In the genomic region with DNA sequence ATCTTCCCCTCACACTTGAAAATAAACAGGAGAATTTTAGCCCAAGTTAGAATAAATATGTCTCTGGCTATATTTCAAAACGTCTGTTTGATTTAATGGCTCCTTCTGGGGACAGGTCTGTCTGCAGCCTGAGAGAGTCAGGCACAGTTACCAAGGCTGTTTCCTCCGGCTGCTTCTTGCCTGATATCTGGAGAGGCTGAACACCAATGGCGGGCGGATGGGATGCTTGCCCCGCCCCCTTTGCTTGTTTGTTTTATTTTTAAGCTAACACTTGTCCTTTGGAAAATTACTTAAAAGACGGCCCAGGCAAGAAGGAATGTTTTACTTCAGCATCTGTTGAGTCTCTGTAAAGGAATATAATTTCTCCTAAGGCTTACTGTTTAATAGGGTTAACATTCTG, we compare ENCODE assay signal across 15 mouse cellular contexts. TPM values are rescaled to one million over a fixed set of nuclear protein-coding genes. Genes with fewer than 3 reads are reported as not detected.
DNase-seq lines count a peak whose midpoint lies in the region; ATAC-seq and TF ChIP-seq lines count a peak whose summit lies in the region.
"Had no signal": no experiment of that assay in that cellular context is flagged by ENCODE, and none has a peak within 500 bp of the region (broad histone marks: within the 10 kb centered on the region; RNA-seq: fewer than 3 reads in every experiment).

No protein-coding gene starts in this region.

- no peaks in the 10 kb centered on the region for H3K36me3 ChIP-seq in heart, embryonic 15.5 days
- H3K36me3 ChIP-seq in heart, embryonic 11.5 days (ENCODE audit: control insufficient read depth, insufficient read depth, low read length) = no peaks in the 10 kb centered on the region
- no peaks in the 10 kb centered on the region for H3K36me3 ChIP-seq in kidney, postnatal 0 days (ENCODE audit: insufficient read depth, low read length)
- no peaks in the 10 kb centered on the region for H3K36me3 ChIP-seq in hindbrain, embryonic 16.5 days (ENCODE audit: control insufficient read depth, insufficient read depth, low read length)
- H3K36me3 ChIP-seq: liver, embryonic 12.5 days had no signal

- peaks cover 35% of the 10 kb centered on the region for H3K4me1 ChIP-seq in heart, embryonic 15.5 days (replicated peaks)
- peaks cover 19% of the 10 kb centered on the region for H3K4me1 ChIP-seq in heart, embryonic 11.5 days (ENCODE audit: control insufficient read depth, insufficient read depth, low read length)
- H3K4me1 ChIP-seq in embryonic fibroblast, embryonic 13.5 days (ENCODE audit: control insufficient read depth, insufficient read depth, low read length) = peaks cover 6% of the 10 kb centered on the region; the same call in 1 of the 2 replicates
- H3K4me1 ChIP-seq in kidney, postnatal 0 days (replicated peaks; ENCODE audit: insufficient read depth, low read length) = no peaks in the 10 kb centered on the region
- H3K4me1 ChIP-seq in hindbrain, embryonic 16.5 days (ENCODE audit: control insufficient read depth, insufficient read depth, low read depth, low read length) = no peaks in the 10 kb centered on the region
- H3K4me1 ChIP-seq: liver, embryonic 12.5 days had no signal

- no peak for TF ChIP-seq POLR2A in embryonic fibroblast, embryonic 13.5 days (IDR thresholded peaks at IDR 0.05; ENCODE audit: low read depth, low read length)

- TF ChIP-seq CTCF in embryonic fibroblast, embryonic 13.5 days (IDR thresholded peaks at IDR 0.05; ENCODE audit: borderline replicate concordance, insufficient read depth, low read length) = no peak
- no peak for TF ChIP-seq CTCF in kidney, postnatal 0 days (IDR thresholded peaks at IDR 0.05; ENCODE audit: low read depth)

- H3K4me3 ChIP-seq in heart, embryonic 15.5 days = no peak overlapping the region
- H3K4me3 ChIP-seq in heart, embryonic 11.5 days (ENCODE audit: low read depth, low read length) = no peak overlapping the region
- H3K4me3 ChIP-seq in embryonic fibroblast, embryonic 13.5 days (ENCODE audit: insufficient read depth, low read length) = no peak overlapping the region
- H3K4me3 ChIP-seq in kidney, postnatal 0 days (replicated peaks; ENCODE audit: low read depth, low read length) = no peak overlapping the region
- H3K4me3 ChIP-seq in hindbrain, embryonic 16.5 days (ENCODE audit: low read length) = no peak overlapping the region
- H3K4me3 ChIP-seq: layer of hippocampus, adult 2 months; liver, embryonic 12.5 days had no signal

- peak overlapping the region; percentile 39; the same call in 1 of the 2 replicates for H3K27ac ChIP-seq in heart, embryonic 15.5 days
- no peak overlapping the region for H3K27ac ChIP-seq in heart, embryonic 11.5 days (ENCODE audit: low read depth, low read length)
- peak overlapping the region; percentile 30; the same call in 1 of the 2 replicates for H3K27ac ChIP-seq in embryonic fibroblast, embryonic 13.5 days (ENCODE audit: insufficient read depth, low read length)
- no peak overlapping the region for H3K27ac ChIP-seq in kidney, postnatal 0 days
- no peak overlapping the region for H3K27ac ChIP-seq in hindbrain, embryonic 16.5 days (ENCODE audit: low read depth, low read length)
- H3K27ac ChIP-seq: hindbrain, embryonic 14.5 days; layer of hippocampus, adult 2 months; liver, embryonic 12.5 days had no signal

- no peaks in the 10 kb centered on the region for H3K27me3 ChIP-seq in heart, embryonic 15.5 days
- no peaks in the 10 kb centered on the region for H3K27me3 ChIP-seq in heart, embryonic 11.5 days (ENCODE audit: control insufficient read depth, insufficient read depth, low read length)
- no peaks in the 10 kb centered on the region for H3K27me3 ChIP-seq in kidney, postnatal 0 days (ENCODE audit: insufficient read depth, low read length)
- no peaks in the 10 kb centered on the region for H3K27me3 ChIP-seq in hindbrain, embryonic 16.5 days (replicated peaks; ENCODE audit: control insufficient read depth, insufficient read depth, low read length)
- H3K27me3 ChIP-seq: liver, embryonic 12.5 days had no signal

- WGBS in heart, embryonic 15.5 days = 15% methylated on average over 6 of the region's 6 CpGs
- 24% methylated on average over 6 of the region's 6 CpGs for WGBS in heart, embryonic 11.5 days (ENCODE audit: insufficient replicate concordance)
- WGBS in kidney, postnatal 0 days = 36% methylated on average over 6 of the region's 6 CpGs
- 64% methylated on average over 6 of the region's 6 CpGs for WGBS in hindbrain, embryonic 16.5 days

- ATAC-seq in heart, embryonic 15.5 days (replicated peaks; ENCODE audit: insufficient number of reproducible peaks, insufficient read depth, low FRiP score, low read depth) = no peak
- no peak for ATAC-seq in heart, embryonic 11.5 days (replicated peaks; ENCODE audit: insufficient number of reproducible peaks, low FRiP score, low TSS enrichment)
- no peak; the same call in 1 of the 2 replicates for ATAC-seq in kidney, postnatal 0 days (replicated peaks; ENCODE audit: low FRiP score, low read depth)
- no peak for ATAC-seq in hindbrain, embryonic 16.5 days
- ATAC-seq: forebrain, embryonic 14.5 days; liver, embryonic 12.5 days had no signal

- peak; percentile 65 for DNase-seq in kidney, postnatal 0 days (ENCODE audit: low spot score)
- peak; percentile 45 for DNase-seq in lung, postnatal 14 days
- DNase-seq in thymus, postnatal 10 days (ENCODE audit: low spot score in 2 of 2) = no peak
- DNase-seq: cerebellum, postnatal 14 days; gastrocnemius, postnatal 36 days; right cerebral cortex, postnatal 4 days; thymus, postnatal 36 days had no signal

- no peaks in the 10 kb centered on the region for H3K9me3 ChIP-seq in heart, embryonic 15.5 days (replicated peaks)
- no peaks in the 10 kb centered on the region for H3K9me3 ChIP-seq in heart, embryonic 11.5 days (replicated peaks; ENCODE audit: control insufficient read depth, low read length)
- no peaks in the 10 kb centered on the region for H3K9me3 ChIP-seq in kidney, postnatal 0 days (replicated peaks; ENCODE audit: low read length)
- H3K9me3 ChIP-seq in hindbrain, embryonic 16.5 days (ENCODE audit: control insufficient read depth, low read length) = no peaks in the 10 kb centered on the region
- H3K9me3 ChIP-seq: liver, embryonic 12.5 days had no signal

- no peak overlapping the region for H3K4me2 ChIP-seq in heart, embryonic 15.5 days
- H3K4me2 ChIP-seq in heart, embryonic 11.5 days = no peak overlapping the region
- no peak overlapping the region for H3K4me2 ChIP-seq in kidney, postnatal 0 days (ENCODE audit: low read length)
- no peak overlapping the region for H3K4me2 ChIP-seq in hindbrain, embryonic 16.5 days (ENCODE audit: low read length)
- H3K4me2 ChIP-seq: hindbrain, embryonic 14.5 days; liver, embryonic 12.5 days had no signal

- no peak overlapping the region for H3K9ac ChIP-seq in heart, embryonic 15.5 days
- no peak overlapping the region for H3K9ac ChIP-seq in heart, embryonic 11.5 days (ENCODE audit: low read depth, low read length)
- no peak overlapping the region for H3K9ac ChIP-seq in kidney, postnatal 0 days (ENCODE audit: low read depth, low read length)
- no peak overlapping the region for H3K9ac ChIP-seq in hindbrain, embryonic 16.5 days (ENCODE audit: low read depth, low read length)
- H3K9ac ChIP-seq: hindbrain, embryonic 14.5 days; liver, embryonic 12.5 days had no signal

RNA-seq across cellular contexts. Expression of gene Samd4, which starts 50.1 kb away (rescaled TPM):
- polyA plus RNA-seq in heart, embryonic 15.5 days (2015; fragmentation: Nextera tagmentation; extraction: Ambion mirVana) = 15.3 and 17.6 TPM in 2 replicates
- polyA plus RNA-seq in heart, embryonic 11.5 days (2014; fragmentation: Nextera tagmentation; extraction: Ambion mirVana) = 8.9 and 13.1 TPM in 2 replicates
- 54.3 and 71.0 TPM in 2 replicates for polyA plus RNA-seq in embryonic fibroblast, embryonic 13.5 days (2011; ENCODE audit: insufficient read length, low read depth, missing spikeins)
- polyA plus RNA-seq in kidney, postnatal 0 days (2015; fragmentation: Nextera tagmentation; extraction: Ambion mirVana) = 4.4 and 5.2 TPM in 2 replicates
- polyA plus RNA-seq in hindbrain, embryonic 16.5 days (2015; fragmentation: Nextera tagmentation; extraction: Ambion mirVana) = 4.7 and 5.3 TPM in 2 replicates

Comparison
In these comparisons a context has a peak if more than half of its experiments do, and no peak if none do; other contexts are left out.
1. H3K27ac ChIP-seq: peak in heart, embryonic 15.5 days (single experiment) and embryonic fibroblast, embryonic 13.5 days (single experiment); none in heart, embryonic 11.5 days (single experiment), kidney, postnatal 0 days (single experiment) and hindbrain, embryonic 16.5 days (single experiment).
2. DNase-seq: peak in kidney, postnatal 0 days (single experiment) and lung, postnatal 14 days (single experiment); none in thymus, postnatal 10 days (0 of 2).